Mouse (Mus musculus): Measurements from ENCODE around the gene Prok2.

GRCm38 (mm10) chr6:99678108-99678507, 48.1 kb downstream of the Prok2 start:
- TF ChIP-seq TAL1 (IDR thresholded peaks at IDR 0.05; ENCODE audit: low read length) (no peak), GATA1 (IDR thresholded peaks at IDR 0.05; ENCODE audit: low read length) (no peak)
